Comparison of ENCODE assay signal across 9 mouse cellular contexts in genomic region chr11:48588833-48589649, GRCm38 (mm10).
DNase-seq lines count a peak whose midpoint lies in the region; ATAC-seq and TF ChIP-seq lines count a peak whose summit lies in the region.
"Had no signal": no experiment of that assay in that cellular context is flagged by ENCODE, and none has a peak within 500 bp of the region (broad histone marks: within the 10 kb centered on the region; RNA-seq: fewer than 3 reads in every experiment).

No protein-coding gene starts in this region.

- H3K4me3 ChIP-seq in heart, adult 2 months = no peak overlapping the region
- H3K4me3 ChIP-seq in heart, embryonic 11.5 days (ENCODE audit: low read depth, low read length) = no peak overlapping the region
- H3K4me3 ChIP-seq in midbrain, embryonic 15.5 days = no peak overlapping the region
- H3K4me3 ChIP-seq in testis, adult 2 months (ENCODE audit: control insufficient read depth, low read depth, low read length) = no peak overlapping the region
- H3K4me3 ChIP-seq: liver, embryonic 15.5 days had no signal

- ATAC-seq in heart, embryonic 11.5 days (replicated peaks; ENCODE audit: insufficient number of reproducible peaks, low FRiP score, low TSS enrichment) = no peak; the same call in 1 of the 2 replicates
- ATAC-seq in midbrain, embryonic 15.5 days (replicated peaks) = peak; percentile 93

- no peaks in the 10 kb centered on the region for H3K36me3 ChIP-seq in heart, adult 2 months (ENCODE audit: control insufficient read depth, insufficient read depth, low read length)
- no peaks in the 10 kb centered on the region for H3K36me3 ChIP-seq in heart, embryonic 11.5 days (ENCODE audit: control insufficient read depth, insufficient read depth, low read length)
- no peaks in the 10 kb centered on the region for H3K36me3 ChIP-seq in midbrain, embryonic 15.5 days (replicated peaks)
- H3K36me3 ChIP-seq in testis, adult 2 months (ENCODE audit: control insufficient read depth, insufficient read depth, low read length) = no peaks in the 10 kb centered on the region
- H3K36me3 ChIP-seq: liver, embryonic 15.5 days had no signal

- TF ChIP-seq CTCF in heart, adult 2 months (IDR thresholded peaks at IDR 0.05) = peak; percentile 85
- peak; percentile 63; the same call in 1 of the 2 replicates for TF ChIP-seq CTCF in testis, adult 2 months (IDR thresholded peaks at IDR 0.05; ENCODE audit: control insufficient read depth, insufficient read depth, insufficient replicate concordance, low read depth, low read length)

- 19% methylated on average over 9 of the region's 9 CpGs for WGBS in heart, adult 2 months
- 29% methylated on average over 9 of the region's 9 CpGs for WGBS in heart, embryonic 11.5 days (ENCODE audit: insufficient replicate concordance)
- WGBS in midbrain, embryonic 15.5 days = 34% methylated on average over 9 of the region's 9 CpGs

- no peak for TF ChIP-seq POLR2A in heart, adult 2 months (IDR thresholded peaks at IDR 0.05; ENCODE audit: insufficient read depth, low read depth, low read length)
- no peak for TF ChIP-seq POLR2A in testis, adult 2 months (IDR thresholded peaks at IDR 0.05; ENCODE audit: control insufficient read depth, low read depth, low read length)

- peak; percentile 32 to 63 for DNase-seq in heart, adult 2 months
- peak; percentile 10 for DNase-seq in cerebellum, adult 8-10 months
- peak; percentile 19 to 61 for DNase-seq in frontal cortex, postnatal 14 days (ENCODE audit: low spot score in 2 of 2)
- DNase-seq in kidney, adult 11 months = peak; percentile 7
- peak; percentile 42 to 54 for DNase-seq in left cerebral cortex, postnatal 36 days (ENCODE audit: low spot score in 2 of 2)

- no peaks in the 10 kb centered on the region for H3K9me3 ChIP-seq in heart, embryonic 11.5 days (replicated peaks; ENCODE audit: control insufficient read depth, low read length)
- H3K9me3 ChIP-seq in midbrain, embryonic 15.5 days = no peaks in the 10 kb centered on the region
- H3K9me3 ChIP-seq: liver, embryonic 15.5 days had no signal

- no peaks in the 10 kb centered on the region for H3K79me2 ChIP-seq in heart, adult 2 months (replicated peaks; ENCODE audit: control insufficient read depth, insufficient read depth, low read length)

- no peak overlapping the region for H3K27ac ChIP-seq in heart, adult 2 months
- H3K27ac ChIP-seq in heart, embryonic 11.5 days (ENCODE audit: low read depth, low read length) = no peak overlapping the region
- H3K27ac ChIP-seq in midbrain, embryonic 15.5 days = no peak overlapping the region
- no peak overlapping the region for H3K27ac ChIP-seq in testis, adult 2 months (ENCODE audit: control insufficient read depth, insufficient read depth, low read depth, low read length)
- H3K27ac ChIP-seq: liver, embryonic 15.5 days had no signal

- H3K9ac ChIP-seq in heart, adult 2 months (ENCODE audit: low read depth, low read length) = no peak overlapping the region
- no peak overlapping the region for H3K9ac ChIP-seq in heart, embryonic 11.5 days (ENCODE audit: low read depth, low read length)
- no peak overlapping the region for H3K9ac ChIP-seq in midbrain, embryonic 15.5 days
- H3K9ac ChIP-seq: liver, embryonic 15.5 days had no signal

- H3K4me2 ChIP-seq in heart, embryonic 11.5 days = no peak overlapping the region
- H3K4me2 ChIP-seq in midbrain, embryonic 15.5 days = no peak overlapping the region
- H3K4me2 ChIP-seq: liver, embryonic 15.5 days had no signal

- TF ChIP-seq EP300 in heart, adult 2 months (IDR thresholded peaks at IDR 0.05; ENCODE audit: insufficient read depth, low read depth, low read length) = 0 out of 2 replicates have a peak, but pooled peaks have one; percentile 63

- H3K4me1 ChIP-seq in heart, adult 2 months (ENCODE audit: control insufficient read depth, insufficient read depth, low read length) = no peaks in the 10 kb centered on the region; the same call in 1 of the 2 replicates
- H3K4me1 ChIP-seq in heart, embryonic 11.5 days (ENCODE audit: control insufficient read depth, insufficient read depth, low read length) = no peaks in the 10 kb centered on the region
- no peaks in the 10 kb centered on the region for H3K4me1 ChIP-seq in midbrain, embryonic 15.5 days
- no peaks in the 10 kb centered on the region for H3K4me1 ChIP-seq in testis, adult 2 months (ENCODE audit: control insufficient read depth, insufficient read depth, low read length)
- H3K4me1 ChIP-seq: liver, embryonic 15.5 days had no signal

- intact Hi-C loops in heart, adult 2 months (cut with DNase I) = loop anchor here (10.0 kb wide), 1 partner anchor 414 kb away; no protein-coding TSS in a partner anchor
- intact Hi-C loops in left cerebral cortex, postnatal 36 days (cut with DNase I) = loop anchor here (5.0 to 10.0 kb wide), 2 partner anchors 604 to 1742 kb away; partner anchors contain the start of gene Sgcd

- H3K27me3 ChIP-seq in heart, adult 2 months (ENCODE audit: control insufficient read depth, insufficient read depth, low read length) = no peaks in the 10 kb centered on the region
- H3K27me3 ChIP-seq in heart, embryonic 11.5 days (ENCODE audit: control insufficient read depth, insufficient read depth, low read length) = no peaks in the 10 kb centered on the region
- no peaks in the 10 kb centered on the region for H3K27me3 ChIP-seq in midbrain, embryonic 15.5 days (replicated peaks)
- H3K27me3 ChIP-seq in testis, adult 2 months (ENCODE audit: control insufficient read depth, insufficient read depth, low read length) = no peaks in the 10 kb centered on the region
- H3K27me3 ChIP-seq: liver, embryonic 15.5 days had no signal
